Mouse (Mus musculus) adipocyte (in vitro differentiated cells): ENCODE results near the gene Hs3st6.

ENCODE experiments used
- DNase-seq: peaks from one replicate; pipeline ENCODE4 v3.0.0-alpha.2; 2016; ENCODE audit warnings: low spot score

Gene Hs3st6

DNA sequence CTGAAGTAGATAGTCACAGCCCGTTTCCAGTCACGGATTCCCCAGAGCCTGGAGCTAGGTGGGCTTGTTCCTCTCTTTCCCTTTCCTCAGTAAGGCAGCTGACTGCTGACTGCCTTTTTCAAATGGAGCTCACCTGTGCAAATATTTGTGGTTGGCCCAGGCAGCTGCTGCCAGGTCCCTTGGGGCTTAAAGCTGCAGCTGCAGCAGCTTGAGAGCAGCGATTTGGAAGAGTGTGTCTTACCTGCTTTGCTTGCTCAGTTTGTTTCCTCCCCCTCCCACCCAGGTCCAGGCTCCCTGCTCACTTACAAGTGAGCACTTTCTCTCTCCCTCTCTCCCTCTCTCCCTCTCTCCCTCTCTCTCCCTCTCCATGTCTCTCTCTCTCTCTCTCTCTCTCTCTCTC, 16.4 kb downstream of the Hs3st6 start:
- DNase-seq, result no peak

- DNase-seq, result no peak
Observed at GRCm38 (mm10) chr17:24773241-24773640, 20.5 kb downstream of the Hs3st6 start.

- no peak for DNase-seq
Observed at GRCm38 (mm10) chr17:24775173-24775572, 22.4 kb downstream of the Hs3st6 start.

DNA sequence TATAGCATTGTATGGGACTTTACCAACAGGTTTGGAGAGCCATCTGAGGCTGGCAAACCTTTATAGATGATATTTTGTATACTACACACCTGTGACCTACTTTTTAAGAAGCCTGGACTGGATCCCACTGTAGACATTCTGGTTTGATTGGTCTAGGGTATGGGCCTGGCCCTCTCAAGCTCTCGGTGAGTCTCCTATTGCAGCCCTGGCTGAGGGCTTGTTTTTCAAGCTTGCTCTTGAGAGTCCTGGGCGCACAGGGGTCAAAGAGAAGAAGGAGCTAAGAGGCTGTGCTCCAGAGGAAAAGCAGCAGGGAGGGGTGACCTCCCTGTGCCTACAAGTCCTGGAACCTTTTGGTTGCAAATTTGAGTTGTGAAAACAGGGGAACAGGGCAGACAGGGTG, 24.3 kb downstream of the Hs3st6 start:
- DNase-seq, result no peak

DNA sequence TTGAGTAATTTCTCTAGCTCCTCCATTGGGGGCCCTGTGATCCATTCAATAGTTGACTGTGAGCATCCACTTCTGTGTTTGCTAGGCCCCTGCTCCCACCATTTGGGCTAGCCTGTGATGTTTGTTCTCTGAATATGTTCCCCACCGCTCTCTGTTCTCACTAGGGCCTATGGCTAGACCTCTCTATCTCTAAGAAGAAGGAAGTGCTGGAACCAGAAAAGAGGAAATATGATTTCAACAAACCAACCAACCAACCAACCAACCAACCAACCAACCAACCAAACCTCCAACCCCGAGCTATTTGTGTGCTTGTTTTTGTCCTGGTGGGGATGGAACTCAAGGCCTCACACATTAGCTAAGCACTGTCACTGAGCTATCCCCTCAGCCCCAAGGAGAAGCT, 28.0 kb downstream of the Hs3st6 start:
- no peak for DNase-seq

DNA sequence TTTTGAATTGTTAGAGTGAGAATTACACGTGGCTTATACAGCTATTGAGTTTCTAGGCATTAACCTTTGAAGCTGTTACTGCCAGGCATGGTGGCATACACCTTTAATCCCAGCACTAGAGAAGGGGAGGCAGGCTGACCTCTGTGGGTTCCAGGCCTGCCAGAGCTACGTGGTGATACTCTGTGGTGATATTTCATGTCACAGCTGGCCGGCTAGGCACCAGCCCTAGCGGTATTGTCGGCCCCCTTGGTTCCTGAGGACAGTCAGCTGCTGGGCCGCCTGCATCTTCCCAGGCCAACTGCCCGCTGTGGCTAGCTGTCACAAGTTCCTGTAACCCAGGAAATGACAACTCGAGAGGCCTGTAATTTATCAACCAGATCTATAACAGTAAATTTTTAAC, 39.4 kb downstream of the Hs3st6 start:
- DNase-seq, result no peak

DNA sequence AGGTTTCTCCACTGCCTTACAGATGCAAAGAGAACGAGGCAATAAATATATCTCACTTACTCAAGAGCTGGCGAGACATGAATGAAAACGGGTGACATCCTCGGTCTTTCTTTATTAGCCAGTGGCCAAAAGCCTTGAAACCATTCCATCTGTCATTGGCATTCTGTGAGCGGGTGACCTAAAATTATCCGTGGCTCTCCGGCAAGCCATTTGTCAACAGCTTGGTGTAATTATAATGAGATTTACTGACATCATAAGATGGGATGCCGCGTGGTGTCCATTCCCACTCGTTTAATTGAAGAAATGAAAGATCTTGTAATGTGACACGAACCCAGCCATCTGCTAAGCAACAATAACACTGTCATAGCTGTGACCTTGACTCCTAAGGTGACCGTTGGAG, 42.0 kb downstream of the Hs3st6 start:
- no peak for DNase-seq

GRCm38 (mm10) chr17:24796969-24797368, 44.2 kb downstream of the Hs3st6 start:
- DNase-seq, result no peak

GRCm38 (mm10) chr17:24798229-24798628, 45.4 kb downstream of the Hs3st6 start:
- DNase-seq, result no peak

DNA sequence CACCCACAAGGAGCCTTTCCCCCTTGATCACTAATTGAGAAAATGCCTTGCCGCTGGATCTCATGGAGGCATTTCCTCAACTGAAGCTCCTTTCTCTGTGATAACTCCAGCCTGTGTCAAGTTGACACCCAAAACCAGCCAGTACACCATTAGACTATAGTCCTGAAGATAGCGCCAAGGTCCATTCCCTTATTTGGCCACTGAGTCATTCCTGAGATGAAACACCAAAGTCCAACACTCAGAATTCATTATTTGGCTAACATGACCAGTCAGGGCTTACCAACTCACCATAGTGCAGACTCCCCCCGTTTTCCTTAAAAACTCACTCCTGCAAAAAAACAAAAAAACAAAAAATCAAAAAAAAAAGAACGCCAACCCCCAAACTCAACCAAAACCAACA, 46.7 kb downstream of the Hs3st6 start:
- no peak for DNase-seq

DNA sequence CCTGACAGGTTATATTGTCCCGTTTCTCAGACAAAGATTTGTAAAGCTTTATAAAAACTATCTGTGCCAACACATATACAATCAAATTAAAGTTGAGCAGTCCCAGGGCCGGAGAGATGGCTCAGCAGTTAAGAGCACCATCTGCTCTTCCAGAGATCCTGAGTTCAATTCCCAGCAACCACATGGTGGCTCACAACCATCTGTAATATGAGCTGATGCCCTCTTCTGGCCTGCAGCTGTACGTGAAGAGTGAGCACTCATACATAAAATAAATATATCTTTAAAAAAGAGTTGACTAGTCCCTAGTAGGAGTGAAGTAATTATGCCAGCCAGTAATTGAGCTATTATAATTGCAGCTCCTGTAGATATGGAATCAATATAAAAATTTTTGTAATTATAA, 47.7 kb downstream of the Hs3st6 start:
- no peak for DNase-seq

DNA sequence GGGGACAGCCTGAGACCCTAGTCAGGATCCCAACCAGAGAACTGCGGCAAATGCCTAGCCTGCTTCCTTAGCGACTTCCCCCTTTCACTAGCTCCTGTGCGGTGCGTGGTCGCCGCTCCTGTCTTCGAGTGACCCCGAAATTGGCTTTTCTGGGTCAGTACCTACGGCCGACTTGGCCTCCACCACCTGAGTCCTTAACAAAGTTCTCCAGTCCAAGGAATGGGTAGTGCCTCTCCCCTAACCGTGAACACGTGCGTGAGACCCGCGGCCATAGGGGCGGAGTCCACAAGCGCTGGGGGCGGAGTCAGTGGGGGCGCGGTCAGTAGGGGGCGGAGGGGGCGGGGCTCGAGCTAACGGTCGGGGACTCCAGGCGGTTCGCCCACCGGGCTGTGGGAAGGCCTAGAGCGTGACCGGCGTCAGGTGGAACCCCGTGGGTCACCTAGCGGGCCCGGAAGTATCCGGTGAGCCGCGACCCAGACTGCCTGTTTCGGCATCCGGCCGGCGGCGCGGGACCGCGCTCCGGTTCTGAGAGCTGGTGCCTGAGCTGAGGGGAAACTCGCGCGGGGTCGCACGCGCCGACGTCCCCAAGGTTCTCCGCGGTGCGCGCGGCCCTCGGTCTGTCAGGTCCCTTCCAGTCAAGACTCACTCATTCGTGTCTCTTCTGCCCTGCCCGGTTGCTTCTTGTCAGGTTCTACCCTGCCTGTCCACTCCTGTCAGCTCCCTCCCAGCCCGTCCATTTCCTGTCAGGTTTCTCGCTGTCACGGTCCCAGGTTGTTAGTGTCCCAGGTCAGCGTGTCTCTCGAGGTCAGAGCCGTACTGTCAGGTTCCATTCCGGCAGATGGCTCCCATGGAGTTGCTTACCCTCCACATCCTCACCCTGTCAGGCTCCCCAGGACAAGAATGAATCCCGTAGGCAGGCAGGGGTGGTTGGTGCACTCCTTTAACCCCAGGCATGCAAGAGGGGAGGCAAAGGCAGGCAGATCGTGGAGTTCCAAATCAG, 51.5 kb downstream of the Hs3st6 start, which contains the start of gene Meiob:
Gene Meiob, plus strand, starts transcription at position 338 of the 1,000 bp plus-strand sequence.
- no peak for DNase-seq
